Mouse (Mus musculus) embryonic facial prominence, embryonic 15.5 days (tissue): ENCODE measurements around the gene Atrnl1. TPM values are rescaled to one million over a fixed set of nuclear protein-coding genes. Genes with fewer than 3 reads are reported as not detected.

Experiments used
- ATAC-seq: fragments of 200-750 bp; cut with Nextera tagmentation; 2 replicates; pipeline ENCODE4 v1.8.0; 2017; ENCODE audit warnings: low read depth, moderate TSS enrichment; ENCODE audit not compliant: insufficient number of reproducible peaks, low FRiP score, low TSS enrichment
- H3K27ac ChIP-seq: fragments of 300-500 bp; sonication (generic); replicated peaks from 2 replicates; pipeline ENCODE4 v1.5.1; 2015; ENCODE audit warnings: mild to moderate bottlenecking, inconsistent platforms
- H3K27me3 ChIP-seq: fragments of 300-500 bp; sonication (generic); 2 replicates; pipeline ENCODE4 v1.6.1; 2015; ENCODE audit warnings: inconsistent platforms
- H3K36me3 ChIP-seq: fragments of 300-500 bp; sonication (generic); 2 replicates; pipeline ENCODE4 v1.6.1; 2015; ENCODE audit warnings: mild to moderate bottlenecking, inconsistent platforms
- H3K4me1 ChIP-seq: fragments of 300-500 bp; sonication (generic); 2 replicates; pipeline ENCODE4 v1.6.1; 2015; ENCODE audit warnings: inconsistent platforms
- H3K4me2 ChIP-seq: fragments of 300-500 bp; sonication (generic); replicated peaks from 2 replicates; pipeline ENCODE4 v1.6.1; 2015; ENCODE audit warnings: mild to moderate bottlenecking, inconsistent platforms
- H3K4me3 ChIP-seq: fragments of 300-500 bp; sonication (generic); replicated peaks from 2 replicates; pipeline ENCODE4 v1.5.1; 2015; ENCODE audit warnings: mild to moderate bottlenecking, inconsistent platforms
- H3K9ac ChIP-seq: fragments of 300-500 bp; sonication (generic); 2 replicates; pipeline ENCODE4 v1.6.1; 2015; ENCODE audit warnings: inconsistent platforms
- H3K9me3 ChIP-seq: fragments of 300-500 bp; sonication (generic); replicated peaks from 2 replicates; pipeline ENCODE4 v1.6.1; 2016; ENCODE audit warnings: inconsistent platforms
- WGBS: fragments of 180-500 bp; shearing (Covaris S2); methylation state at CpG from one replicate; pipeline ENCODE4 v1.1.7; 2015; 5-methylcytosine and 5-hydroxymethylcytosine counted together
- microRNA-seq: library from miRNA; unstranded; fragments of <30 nt; microRNA quantifications from one replicate; pipeline ENCODE4, GENCODE M21; 2016; ENCODE audit warnings: borderline number of aligned reads
- polyA plus RNA-seq: library from polyadenylated mRNA; unstranded; fragments of >200 nt; fragmentation: Nextera tagmentation; extraction: Ambion mirVana; gene quantifications from 2 replicates; pipeline ENCODE4 v1.2.1, GENCODE M21; 2015

Gene Atrnl1
- polyA plus RNA-seq, 1 experiment from 2014 or later = 7.1 TPM

DNA sequence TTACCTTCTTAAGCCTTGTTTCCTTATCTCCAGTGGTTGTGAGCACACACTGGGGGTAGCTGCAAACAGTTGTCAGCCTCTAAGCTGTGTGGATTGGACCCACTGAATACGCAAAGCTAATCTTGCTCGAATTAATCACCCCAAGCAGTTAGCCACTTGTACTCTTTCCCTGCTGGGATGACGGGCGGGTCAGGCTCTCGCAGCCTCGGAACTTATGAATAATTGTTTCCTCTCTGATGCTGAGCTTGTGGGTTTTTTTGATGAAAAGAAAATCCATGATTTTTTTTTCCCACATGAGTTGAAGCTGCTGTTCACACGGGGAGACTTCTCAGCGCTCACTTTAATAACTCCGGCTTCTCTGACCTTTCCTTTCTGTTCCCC lies 554.8 kb downstream of the Atrnl1 start:
- H3K4me1 ChIP-seq = 0 out of 2 replicates have a peak, but pooled peaks cover 9% of the 10 kb centered on the region
- no peak overlapping the region for H3K9ac ChIP-seq
- 0 out of 2 replicates have a peak, but pooled peaks cover 3% of the 10 kb centered on the region for H3K27me3 ChIP-seq
- no peak for ATAC-seq
- H3K4me2 ChIP-seq = no peak overlapping the region
- no peak overlapping the region for H3K4me3 ChIP-seq
- 46% methylated on average over 9 of the region's 9 CpGs for WGBS
- no peaks in the 10 kb centered on the region for H3K36me3 ChIP-seq
- no peak overlapping the region for H3K27ac ChIP-seq
- no peaks in the 10 kb centered on the region for H3K9me3 ChIP-seq

- Histone ChIP-seq H3K27me3 (0 out of 2 replicates have a peak, but pooled peaks cover 3% of the 10 kb centered on the region), H3K4me3 (no peak overlapping the region), H3K4me1 (0 out of 2 replicates have a peak, but pooled peaks cover 9% of the 10 kb centered on the region), H3K9ac (no peak overlapping the region), H3K9me3 (no peaks in the 10 kb centered on the region), H3K4me2 (no peak overlapping the region), H3K27ac (no peak overlapping the region), H3K36me3 (no peaks in the 10 kb centered on the region)
- no peak for ATAC-seq
- WGBS = 59% methylated on average over 6 of the region's 6 CpGs
Measured at GRCm38 (mm10) chr19:58166147-58166546, 555.3 kb downstream of the Atrnl1 start.

GRCm38 (mm10) chr19:58178410-58178809 lies 567.6 kb downstream of the Atrnl1 start:
- H3K9me3 ChIP-seq = no peaks in the 10 kb centered on the region
- H3K27me3 ChIP-seq = peaks cover 3% of the 10 kb centered on the region; the same call in 1 of the 2 replicates
- H3K27ac ChIP-seq = no peak overlapping the region
- H3K9ac ChIP-seq = no peak overlapping the region
- H3K4me3 ChIP-seq = no peak overlapping the region
- H3K4me1 ChIP-seq = peaks cover 5% of the 10 kb centered on the region
- H3K36me3 ChIP-seq = no peaks in the 10 kb centered on the region
- no peak for ATAC-seq
- 87% methylated on average over 10 of the region's 10 CpGs for WGBS
- H3K4me2 ChIP-seq = no peak overlapping the region

DNA sequence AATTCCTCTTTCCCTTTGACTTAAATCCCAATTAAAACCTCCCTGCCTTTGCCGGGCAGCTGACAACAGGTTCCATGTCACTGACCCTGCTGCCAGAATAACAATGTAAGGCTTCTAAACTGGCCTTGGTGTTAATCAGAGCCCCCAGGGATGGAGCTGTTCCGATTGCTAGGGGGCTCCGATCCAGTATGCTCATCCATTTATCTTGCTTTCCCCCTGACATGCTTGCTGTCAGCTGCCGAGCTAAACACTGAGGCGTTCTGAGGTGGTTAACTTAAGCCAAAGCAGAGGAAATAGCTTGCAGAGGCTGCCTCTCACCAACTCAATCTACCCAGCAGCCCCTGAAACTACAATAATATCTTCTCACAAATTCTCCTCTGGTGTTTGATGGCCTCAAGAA lies 569.9 kb downstream of the Atrnl1 start:
- Histone ChIP-seq H3K9me3 (no peaks in the 10 kb centered on the region), H3K36me3 (no peaks in the 10 kb centered on the region), H3K4me2 (no peak overlapping the region), H3K9ac (no peak overlapping the region), H3K27me3 (no peaks in the 10 kb centered on the region), H3K27ac (no peak overlapping the region), H3K4me1 (peaks cover 5% of the 10 kb centered on the region), H3K4me3 (no peak overlapping the region)
- 6% methylated on average over 5 of the region's 5 CpGs for WGBS
- ATAC-seq = no peak

Small RNAs within 50 kb of the gene (microRNA-seq; reads per million reads assigned to microRNA genes)
- gene Mir5623 = 0.86 reads per million

Other genes with a start within 250 kb of the Atrnl1 start
- 21.7 and 24.1 TPM in 2 replicates for gene Trub1, start 158.1 kb upstream of the Atrnl1 start, polyA plus RNA-seq